Mouse (Mus musculus): ENCODE results near the gene Sema3c. TPM values are rescaled to one million over a fixed set of nuclear protein-coding genes. Genes with fewer than 3 reads are reported as not detected.

Gene Sema3c
- total RNA-seq, 2 experiments from 2014 or later, result 25.0 to 26.5 TPM

DNA sequence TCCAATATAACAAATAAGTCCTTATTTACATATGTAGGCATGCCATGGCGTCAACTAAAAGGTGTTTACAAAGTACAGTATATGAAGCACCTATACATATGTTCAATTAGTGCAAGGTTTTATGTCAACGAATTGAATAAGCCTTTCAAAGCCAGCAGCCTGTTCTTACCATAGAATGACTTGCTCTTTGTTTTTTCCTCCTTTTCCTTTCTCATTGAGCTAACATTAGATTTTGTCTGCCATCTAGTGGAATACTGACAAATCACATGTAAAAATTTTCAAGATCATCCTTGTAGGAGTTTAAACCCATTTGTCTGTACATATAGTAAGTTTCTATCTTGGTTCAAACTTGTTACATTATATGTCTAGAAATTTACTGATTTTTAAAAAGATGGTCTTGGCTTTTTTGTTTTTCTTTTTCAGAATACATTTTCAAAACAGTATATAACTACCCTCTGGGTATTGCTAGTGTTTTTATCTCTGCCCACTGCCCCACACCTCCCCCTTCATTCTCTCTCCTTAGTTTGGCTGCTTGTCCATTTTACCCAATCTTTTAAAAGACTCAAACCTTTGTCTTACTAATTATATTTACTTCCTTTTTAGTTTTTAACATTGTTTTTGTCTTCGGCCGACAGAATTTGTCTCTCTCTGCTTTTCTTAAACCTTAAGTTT lies 192.1 kb downstream of the Sema3c start:
- DNase-seq (ENCODE audit: extremely low spot score in 1 of 2, low spot score in 1 of 2), result no peak

DNA sequence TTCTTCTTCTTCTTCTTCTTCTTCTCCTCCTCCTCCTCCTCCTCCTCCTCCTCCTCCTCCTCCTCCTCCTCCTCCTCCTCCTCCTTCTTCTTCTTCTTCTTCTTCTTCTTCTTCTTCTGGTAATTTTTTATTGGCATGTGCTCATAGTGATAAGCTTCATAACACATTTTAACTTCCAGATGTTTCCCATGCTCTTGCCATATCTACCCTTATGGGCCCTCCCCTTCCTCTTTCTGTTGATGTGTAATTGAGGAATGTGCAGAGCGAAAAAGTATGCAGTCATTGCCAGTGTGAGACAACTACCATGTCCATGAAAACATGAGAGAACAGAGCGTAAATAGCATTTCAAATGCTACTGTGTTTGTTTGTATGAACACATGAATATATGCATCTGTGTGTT lies 196.2 kb downstream of the Sema3c start:
- DNase-seq (ENCODE audit: extremely low spot score in 1 of 2, low spot score in 1 of 2), result no peak

GRCm38 (mm10) chr5:17776571-17776970 lies 202.5 kb downstream of the Sema3c start:
- peak in 1 of 2 experiments; percentile 48 for DNase-seq (ENCODE audit: extremely low spot score in 1 of 2, low spot score in 1 of 2)

Other genes with a start within 250 kb of the Sema3c start
- gene Speer4f2, start 201.1 kb upstream of the Sema3c start, total RNA-seq (2021), result not detected
- gene Speer4f1, start 98.2 kb upstream of the Sema3c start, total RNA-seq (2021), result not detected